Mouse (Mus musculus) gastrocnemius, adult 2 months (tissue): ENCODE results near the gene B4galt5. TPM values are rescaled to one million over a fixed set of nuclear protein-coding genes. Genes with fewer than 3 reads are reported as not detected.

ENCODE experiments used
- DNase-seq: peaks from one replicate; pipeline ENCODE4 v3.0.0; 2022
- H3K27ac ChIP-seq: fragments of 200-600 bp; 2 replicates; pipeline ENCODE4 v1.8.1; 2022; ENCODE audit warnings: mild to moderate bottlenecking
- H3K4me3 ChIP-seq: fragments of 200-600 bp; 2 replicates; pipeline ENCODE4 v1.8.1; 2022; ENCODE audit warnings: mild to moderate bottlenecking, moderate library complexity
- CTCF ChIP-seq: fragments of 200-600 bp; IDR thresholded peaks from 2 replicates; pipeline ENCODE4 v1.8.1; 2022; ENCODE audit warnings: antibody characterized with exemption, mild to moderate bottlenecking, moderate library complexity
- intact Hi-C: fragments of 180-260 bp; cut with DNase I; formaldehyde crosslinking; loops from one replicate; pipeline ENCODE4 v1.15.1; 2025
- total RNA-seq, 2 experiments: library from RNA; stranded (reverse); gene quantifications; 2 replicates each; pipeline ENCODE4 v1.2.3; 2021

Gene B4galt5
- total RNA-seq, 2 experiments from 2014 or later = 7.8 to 10.6 TPM

DNA sequence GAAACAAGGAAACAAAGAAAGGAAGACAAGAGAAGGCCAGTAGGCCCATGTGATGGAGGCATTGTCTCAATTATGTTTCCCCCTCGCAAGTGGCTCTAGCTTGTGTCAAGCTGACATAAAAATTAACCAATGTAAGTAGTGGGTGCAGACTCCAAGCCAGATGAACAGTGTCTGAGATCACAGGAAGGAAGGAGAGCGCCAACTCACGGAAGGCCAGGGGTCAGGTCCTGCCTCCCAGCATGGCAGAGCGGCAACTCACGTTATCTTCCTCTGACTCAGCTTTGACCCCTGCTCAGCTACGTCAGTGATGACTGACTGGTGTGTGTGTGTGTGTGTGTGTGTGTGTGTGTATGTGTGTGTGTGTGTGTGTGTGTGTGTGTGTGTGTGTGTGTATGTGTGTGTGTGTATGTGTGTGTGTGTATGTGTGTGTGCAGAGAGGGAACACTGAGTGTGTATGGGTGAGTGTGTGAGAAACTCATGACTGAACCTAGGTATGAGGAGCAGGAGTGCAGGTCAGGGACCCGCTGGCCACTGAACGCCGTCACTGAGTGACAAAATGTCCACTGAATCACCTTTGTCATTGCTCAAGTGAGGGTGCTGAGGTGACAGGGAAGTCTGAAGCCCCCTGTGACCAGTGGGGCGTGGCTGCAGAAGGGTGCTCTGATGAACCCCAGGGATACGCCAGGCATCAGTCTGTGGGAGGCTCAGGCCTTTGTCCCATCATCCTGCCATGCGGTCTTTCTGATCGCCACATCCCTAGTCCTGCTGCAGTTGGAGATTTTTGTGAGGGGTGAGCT is 55.5 kb downstream of the B4galt5 start:
- no peak overlapping the region for H3K27ac ChIP-seq
- TF ChIP-seq CTCF = no peak
- peak; percentile 13 for DNase-seq
- no peak overlapping the region for H3K4me3 ChIP-seq
- intact Hi-C loops = no loop called here

DNA sequence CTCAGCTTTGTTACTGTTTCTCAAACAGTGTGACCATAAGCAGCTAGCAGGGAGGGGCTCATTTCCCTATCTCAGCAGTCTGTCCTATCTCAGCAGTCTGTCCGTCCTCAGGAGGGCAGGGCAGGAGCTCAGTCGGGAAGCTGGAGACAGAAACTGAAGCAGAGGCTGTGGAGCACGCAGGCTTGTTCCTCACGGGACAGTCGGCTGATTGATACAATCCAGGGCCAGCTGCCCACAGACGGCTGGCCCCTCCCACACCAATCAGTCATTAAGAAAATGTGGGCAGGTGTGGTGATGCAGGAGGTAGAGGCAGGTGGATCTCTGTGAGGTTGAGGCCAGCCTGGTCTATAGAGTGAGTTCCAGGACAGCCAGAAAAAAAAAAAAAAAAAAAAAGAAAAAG is 56.1 kb downstream of the B4galt5 start:
- peak; percentile 18 for DNase-seq
- intact Hi-C loops = no loop called here
- no peak overlapping the region for H3K27ac ChIP-seq
- H3K4me3 ChIP-seq = no peak overlapping the region
- TF ChIP-seq CTCF = no peak

DNA sequence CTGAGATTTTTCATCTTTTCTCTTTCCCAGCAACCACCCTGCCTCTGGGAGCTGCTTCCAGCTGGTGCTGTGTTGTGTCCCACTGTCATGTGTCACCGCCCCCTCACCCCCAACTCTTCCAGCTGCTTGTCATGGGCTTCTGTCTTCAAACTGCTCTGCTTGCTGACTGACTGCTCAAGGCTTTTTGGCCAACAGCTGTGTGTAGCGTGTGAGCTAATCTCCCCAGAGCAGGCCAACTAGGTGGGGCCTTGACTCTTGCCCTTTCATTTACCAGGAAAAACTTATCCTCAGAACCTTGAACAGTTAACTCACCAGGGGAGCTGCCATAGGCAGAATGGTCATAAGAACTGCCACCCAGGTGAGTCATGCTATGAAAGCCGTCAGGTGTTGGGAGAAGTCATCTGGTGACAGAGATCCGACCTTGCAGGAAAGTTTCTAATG is 56.8 kb downstream of the B4galt5 start:
- H3K27ac ChIP-seq = no peak overlapping the region
- intact Hi-C loops = no loop called here
- no peak overlapping the region for H3K4me3 ChIP-seq
- no peak for TF ChIP-seq CTCF
- DNase-seq = peak; percentile 18

DNA sequence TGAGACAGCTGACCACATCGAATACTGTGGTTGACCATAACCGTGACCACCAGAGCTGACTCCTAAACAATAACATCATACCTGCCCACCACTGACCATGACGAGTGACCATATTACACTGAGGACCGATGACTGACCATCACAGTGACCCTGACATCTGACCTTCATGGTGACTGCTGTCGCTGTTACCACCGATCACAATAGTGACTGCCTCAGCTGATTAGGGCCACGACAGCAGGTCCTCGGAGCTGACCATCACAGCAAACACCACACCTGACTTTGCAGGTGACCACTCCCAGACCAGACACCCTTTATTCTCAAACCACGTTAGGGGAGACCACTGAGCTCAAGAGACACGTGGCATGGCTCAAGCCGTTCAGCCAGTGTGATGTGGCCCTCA is 57.3 kb downstream of the B4galt5 start:
- intact Hi-C loops = no loop called here
- Histone ChIP-seq H3K27ac (no peak overlapping the region), H3K4me3 (no peak overlapping the region)
- no peak for TF ChIP-seq CTCF
- DNase-seq = peak; percentile 8

DNA sequence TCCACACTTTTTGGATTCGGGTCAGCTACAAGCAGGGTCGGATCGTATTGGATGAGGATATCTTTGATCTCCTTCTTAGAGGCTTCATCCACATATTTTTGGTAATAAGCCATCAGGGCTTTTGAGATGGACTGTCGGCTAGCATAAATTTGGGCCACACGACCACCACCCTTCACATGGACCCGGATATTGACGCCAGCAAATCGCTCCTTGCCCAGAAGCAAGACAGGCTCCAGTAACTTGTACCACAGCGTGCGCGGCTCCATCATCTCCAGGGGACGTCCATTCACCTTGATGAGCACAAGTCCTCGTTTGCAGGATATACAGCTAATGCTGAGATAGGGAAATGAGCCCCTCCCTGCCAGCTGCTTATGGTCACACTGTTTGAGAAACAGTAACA is 67.5 kb downstream of the B4galt5 start:
- no peak for TF ChIP-seq CTCF
- intact Hi-C loops = loop anchor here (2.0 kb wide), 1 partner anchor 181 kb away; no protein-coding TSS in a partner anchor

DNA sequence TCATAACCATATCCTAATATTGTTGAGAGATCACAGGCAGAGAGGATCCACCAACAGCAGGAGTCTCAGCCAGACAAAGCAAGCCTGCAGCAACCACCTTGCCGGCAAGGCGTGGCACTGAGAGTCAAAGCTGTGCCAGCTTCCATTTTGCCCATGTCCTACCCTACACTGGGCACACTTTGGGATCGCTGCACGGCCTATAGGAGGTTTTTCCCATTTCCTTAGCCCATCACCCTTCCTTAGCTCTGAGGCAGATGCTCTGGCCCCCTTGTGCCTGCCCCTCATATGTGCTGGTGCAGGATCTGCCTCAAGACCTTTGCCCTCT is 68.0 kb downstream of the B4galt5 start:
- TF ChIP-seq CTCF = no peak
- intact Hi-C loops = loop anchor here (1.0 to 2.0 kb wide), 2 partner anchors 136 to 182 kb away; no protein-coding TSS in a partner anchor
- Histone ChIP-seq H3K27ac (no peak overlapping the region), H3K4me3 (no peak overlapping the region)
- no peak for DNase-seq

More for the DNA sequence above, 67.5 kb downstream of the B4galt5 start:
- Histone ChIP-seq H3K4me3 (no peak overlapping the region), H3K27ac (no peak overlapping the region)
- DNase-seq = peak; percentile 15

DNA sequence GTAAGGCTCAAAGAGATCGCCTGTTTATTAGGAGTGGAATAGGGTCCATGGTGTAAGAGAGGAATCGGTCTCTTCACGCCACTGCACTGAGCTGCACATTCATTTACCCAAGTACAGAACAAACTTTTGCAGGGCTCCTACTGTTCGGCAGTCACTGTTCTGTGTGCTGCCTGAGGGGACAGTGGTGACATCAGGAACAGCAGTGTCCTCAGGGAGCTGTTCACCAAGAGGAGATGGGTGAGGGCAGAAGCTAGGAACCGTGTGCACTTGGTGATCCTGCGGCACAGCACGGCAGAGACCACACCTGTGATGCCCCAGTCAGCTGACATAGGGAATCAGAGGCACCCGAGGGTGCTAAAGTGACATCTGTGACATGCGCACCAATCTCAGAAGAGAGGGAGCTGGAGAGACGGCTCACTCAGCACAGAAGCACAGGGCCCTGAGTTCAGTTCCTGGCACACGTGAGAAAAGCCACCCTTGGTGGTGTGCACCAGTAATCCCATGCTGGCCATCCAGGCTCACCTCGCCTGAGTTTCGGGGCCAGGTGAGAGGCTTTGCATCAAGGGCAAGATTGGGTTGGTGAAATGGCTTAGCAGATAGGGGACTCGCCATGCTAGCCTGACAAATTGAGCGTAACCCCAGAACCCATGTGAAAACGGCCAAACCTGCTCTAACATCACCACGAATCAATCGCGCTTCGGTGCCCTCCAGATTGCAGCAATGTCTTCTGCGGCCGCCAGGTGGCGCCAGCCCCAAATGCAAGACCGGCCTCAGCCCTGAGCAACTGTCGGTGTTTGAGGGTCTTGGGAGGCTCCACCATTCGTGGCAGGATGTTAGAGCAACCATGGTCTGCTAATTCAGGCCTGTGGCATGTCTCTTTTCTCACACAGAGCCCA is 68.6 kb downstream of the B4galt5 start:
- TF ChIP-seq CTCF = peak; percentile 98
- H3K4me3 ChIP-seq = no peak overlapping the region
- intact Hi-C loops = loop anchor here (1.0 to 2.0 kb wide), 2 partner anchors 137 to 182 kb away; no protein-coding TSS in a partner anchor
- H3K27ac ChIP-seq = no peak overlapping the region
- DNase-seq = peak; percentile 78

DNA sequence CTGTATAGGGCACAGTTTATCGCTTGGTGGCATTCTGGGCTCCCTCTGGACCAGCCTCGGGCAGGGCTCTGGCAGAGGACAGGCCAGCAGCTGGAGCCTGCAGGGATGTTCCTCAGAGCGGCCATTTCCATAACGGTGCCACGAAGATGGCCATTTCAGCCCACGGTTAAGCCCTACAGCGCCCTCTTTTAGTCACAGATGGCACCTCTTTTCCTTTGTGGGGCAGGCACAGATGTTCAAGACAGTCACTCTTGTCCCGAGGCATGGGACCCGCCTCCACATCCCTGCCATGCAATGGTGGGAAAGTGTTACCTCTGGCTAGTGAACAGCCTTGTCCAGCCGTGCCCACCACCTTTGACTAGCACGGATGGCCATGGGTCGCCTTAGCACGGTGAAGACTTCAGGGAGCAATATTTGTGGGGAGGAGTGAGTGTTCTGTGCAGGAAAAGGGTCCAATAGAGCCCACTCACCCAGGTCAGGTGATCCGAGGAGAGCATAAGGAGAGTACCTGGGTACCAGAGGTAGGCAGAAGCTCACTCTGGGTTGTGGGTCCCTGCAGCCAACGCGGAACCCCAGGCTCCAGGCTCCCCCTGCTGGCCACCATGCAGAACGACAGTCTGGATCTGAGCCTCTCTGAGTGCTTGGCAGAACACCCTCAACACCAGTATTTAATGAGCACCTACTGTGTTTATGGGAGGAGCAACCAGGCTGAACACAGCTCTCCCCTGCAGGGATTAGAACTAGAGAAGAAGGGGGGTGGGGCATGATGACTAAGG is 70.0 kb downstream of the B4galt5 start:
- TF ChIP-seq CTCF = peak; percentile 90
- no peak overlapping the region for H3K4me3 ChIP-seq
- intact Hi-C loops = loop anchor here (1.0 to 2.0 kb wide), 2 partner anchors 57 to 206 kb away; no protein-coding TSS in a partner anchor

DNA sequence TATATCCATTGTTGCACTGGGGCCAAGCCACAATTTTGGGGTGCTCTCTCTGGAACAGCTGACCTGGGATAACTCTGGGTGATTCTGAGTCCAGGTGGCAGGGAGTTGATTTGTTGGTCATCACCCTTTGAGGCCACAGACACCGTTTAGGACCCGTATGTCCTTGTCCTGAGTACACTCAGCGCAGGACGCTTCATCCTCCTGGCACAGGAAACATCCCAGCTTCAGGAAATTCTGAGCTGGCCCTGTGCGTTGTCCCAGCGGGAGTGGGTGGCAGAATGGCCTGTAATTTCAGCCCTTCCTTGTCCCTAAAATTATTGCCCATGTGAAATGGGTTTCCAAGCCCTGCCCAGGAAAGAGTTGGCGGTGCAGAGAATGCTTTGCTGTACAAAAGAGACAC is 71.0 kb downstream of the B4galt5 start:
- Histone ChIP-seq H3K27ac (no peak overlapping the region), H3K4me3 (no peak overlapping the region)
- intact Hi-C loops = loop anchor here (2.0 kb wide), 1 partner anchor 205 kb away; no protein-coding TSS in a partner anchor
- TF ChIP-seq CTCF = no peak
- peak; percentile 11 for DNase-seq

More for the DNA sequence above, 70.0 kb downstream of the B4galt5 start:
- peak; percentile 74 for DNase-seq
- H3K27ac ChIP-seq = no peak overlapping the region

DNA sequence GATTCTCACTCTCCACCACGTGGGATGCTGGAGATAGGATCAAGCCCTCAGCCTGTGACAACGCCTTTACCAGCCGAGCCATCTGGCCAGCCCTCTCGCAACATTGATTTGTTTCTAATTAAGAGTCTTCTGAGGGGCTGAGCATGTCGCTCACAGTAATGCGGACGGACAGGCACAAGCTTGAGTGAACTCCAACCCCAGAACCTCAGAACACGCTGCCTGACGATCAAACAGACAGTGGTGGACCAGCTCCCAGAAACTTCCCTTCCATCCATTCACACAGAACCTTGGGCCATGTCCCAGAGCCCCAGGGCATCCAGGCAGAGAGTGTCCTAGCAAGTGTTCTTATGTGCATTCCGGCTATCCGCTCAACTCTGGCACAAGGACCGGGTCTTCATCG is 72.0 kb downstream of the B4galt5 start:
- Histone ChIP-seq H3K4me3 (no peak overlapping the region), H3K27ac (no peak overlapping the region)
- DNase-seq = peak; percentile 14
- TF ChIP-seq CTCF = no peak
- intact Hi-C loops = no loop called here

DNA sequence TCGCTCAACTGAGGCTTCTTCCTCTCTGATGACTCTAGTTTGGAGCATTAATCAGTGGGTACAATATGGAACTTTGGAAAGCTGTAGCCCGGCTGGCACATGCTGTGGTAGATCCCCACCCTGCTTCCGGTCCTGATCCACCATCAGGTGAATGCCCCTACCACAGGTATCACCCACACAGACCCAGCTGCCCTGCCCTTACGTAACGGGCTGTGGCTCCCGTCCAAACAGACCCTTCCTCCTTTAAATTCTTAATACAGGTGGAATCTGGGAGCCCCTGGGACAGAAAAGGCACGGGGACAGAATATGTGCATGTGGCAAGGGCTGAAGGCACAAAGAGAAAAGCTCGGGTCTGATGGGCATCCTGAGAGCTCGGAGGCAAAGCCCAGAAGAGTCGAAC is 73.1 kb downstream of the B4galt5 start:
- no peak for TF ChIP-seq CTCF
- intact Hi-C loops = no loop called here
- Histone ChIP-seq H3K27ac (no peak overlapping the region), H3K4me3 (no peak overlapping the region)
- DNase-seq = peak; percentile 11
